In genomic region chr4:135151988-135152594, GRCm38 (mm10) we compare ENCODE assay signal across 7 mouse cellular contexts. TPM values are rescaled to one million over a fixed set of nuclear protein-coding genes. Genes with fewer than 3 reads are reported as not detected.
DNase-seq lines count a peak whose midpoint lies in the region; ATAC-seq lines count a peak whose summit lies in the region.

No protein-coding gene starts in this region.

- H3K4me1 ChIP-seq in heart, embryonic 12.5 days (replicated peaks) = peaks cover 21% of the 10 kb centered on the region; the same call in 1 of the 2 replicates
- peaks cover 46% of the 10 kb centered on the region for H3K4me1 ChIP-seq in limb, embryonic 11.5 days (ENCODE audit: control insufficient read depth, insufficient read depth, low read length)
- peaks cover 4% of the 10 kb centered on the region; the same call in 1 of the 2 replicates for H3K4me1 ChIP-seq in midbrain, embryonic 16.5 days (ENCODE audit: control insufficient read depth, insufficient read depth, low read length)

- peak; percentile 27 to 33 for DNase-seq in CD8-positive naive resting alpha-beta T cell, adult 2 months (ENCODE audit: low read depth in 2 of 2, low spot score in 2 of 2)
- DNase-seq in T-cell, adult 2 months (ENCODE audit: low spot score) = peak; percentile 51
- DNase-seq in limb, embryonic 11.5 days (ENCODE audit: low spot score) = no peak
- peak; percentile 84 for DNase-seq in thymus, postnatal 4 days
- DNase-seq in urinary bladder, postnatal 14 days (ENCODE audit: low spot score) = no peak

- H3K36me3 ChIP-seq in heart, embryonic 12.5 days = no peaks in the 10 kb centered on the region
- H3K36me3 ChIP-seq in limb, embryonic 11.5 days (ENCODE audit: control insufficient read depth, insufficient read depth, low read length) = no peaks in the 10 kb centered on the region
- no peaks in the 10 kb centered on the region for H3K36me3 ChIP-seq in midbrain, embryonic 16.5 days (ENCODE audit: control insufficient read depth, insufficient read depth, low read length)

- 2% methylated on average over 47 of the region's 63 CpGs for WGBS in heart, embryonic 12.5 days
- under 1% methylated on average over 54 of the region's 63 CpGs for WGBS in limb, embryonic 11.5 days
- WGBS in midbrain, embryonic 16.5 days = under 1% methylated on average over 51 of the region's 63 CpGs

- no peak overlapping the region for H3K27ac ChIP-seq in heart, embryonic 12.5 days (ENCODE audit: poor library complexity, severe bottlenecking)
- H3K27ac ChIP-seq in limb, embryonic 11.5 days (replicated peaks; ENCODE audit: low read depth, low read length) = no peak overlapping the region
- H3K27ac ChIP-seq in midbrain, embryonic 16.5 days (ENCODE audit: low read length) = no peak overlapping the region

- peak overlapping the region; percentile 67 for H3K4me2 ChIP-seq in heart, embryonic 12.5 days
- H3K4me2 ChIP-seq in limb, embryonic 11.5 days (ENCODE audit: low read depth, severe bottlenecking) = peak overlapping the region; percentile 55
- peak overlapping the region; percentile 20; the same call in 1 of the 2 replicates for H3K4me2 ChIP-seq in midbrain, embryonic 16.5 days (ENCODE audit: low read length)

- H3K4me3 ChIP-seq in heart, embryonic 12.5 days = peak overlapping the region; percentile 53
- peak overlapping the region; percentile 29 for H3K4me3 ChIP-seq in limb, embryonic 11.5 days (ENCODE audit: low read depth, low read length)
- H3K4me3 ChIP-seq in midbrain, embryonic 16.5 days (ENCODE audit: low read depth, low read length) = peak overlapping the region; percentile 16

- H3K27me3 ChIP-seq in heart, embryonic 12.5 days (replicated peaks) = peaks cover 100% of the 10 kb centered on the region
- H3K27me3 ChIP-seq in limb, embryonic 11.5 days (ENCODE audit: control insufficient read depth, insufficient read depth, low read length) = peaks cover 98% of the 10 kb centered on the region
- H3K27me3 ChIP-seq in midbrain, embryonic 16.5 days (ENCODE audit: control insufficient read depth, insufficient read depth, low read depth, low read length) = peaks cover 72% of the 10 kb centered on the region

- no peaks in the 10 kb centered on the region for H3K9me3 ChIP-seq in heart, embryonic 12.5 days (replicated peaks)
- H3K9me3 ChIP-seq in limb, embryonic 11.5 days (ENCODE audit: control insufficient read depth, low read length) = no peaks in the 10 kb centered on the region
- H3K9me3 ChIP-seq in midbrain, embryonic 16.5 days (replicated peaks; ENCODE audit: control insufficient read depth, low read length, poor library complexity, severe bottlenecking) = no peaks in the 10 kb centered on the region

- peak overlapping the region; percentile 51 for H3K9ac ChIP-seq in heart, embryonic 12.5 days
- H3K9ac ChIP-seq in limb, embryonic 11.5 days (ENCODE audit: low read length) = 0 out of 2 replicates have a peak overlapping the region, but pooled peaks have one; percentile 40
- no peak overlapping the region for H3K9ac ChIP-seq in midbrain, embryonic 16.5 days (ENCODE audit: low read depth, low read length)

- ATAC-seq in heart, embryonic 12.5 days (ENCODE audit: insufficient number of reproducible peaks, low FRiP score) = peak; percentile 26; the same call in 1 of the 2 replicates
- ATAC-seq in limb, embryonic 11.5 days (ENCODE audit: insufficient number of reproducible peaks, low FRiP score, low TSS enrichment, low read depth) = no peak
- ATAC-seq in midbrain, embryonic 16.5 days = no peak

RNA-seq across cellular contexts. Expression of gene Runx3, which starts 31.6 kb away (rescaled TPM):
- polyA plus RNA-seq in heart, embryonic 12.5 days (2016; fragmentation: Nextera tagmentation; extraction: Ambion mirVana) = 0.04 and 0.06 TPM in 2 replicates
- 0.57 and 0.61 TPM in 2 replicates for polyA plus RNA-seq in limb, embryonic 11.5 days (2014; fragmentation: Nextera tagmentation; extraction: Ambion mirVana)
- polyA plus RNA-seq in midbrain, embryonic 16.5 days (2015; fragmentation: Nextera tagmentation; extraction: Ambion mirVana) = not detected in 2 replicates

Comparison
In these comparisons a context has a peak if more than half of its experiments do, and no peak if none do; other contexts are left out.
1. DNase-seq: peak in CD8-positive naive resting alpha-beta T cell, adult 2 months (2 of 2), T-cell, adult 2 months (single experiment) and thymus, postnatal 4 days (single experiment); none in limb, embryonic 11.5 days (single experiment) and urinary bladder, postnatal 14 days (single experiment).
2. Peak in every context shown above with its lines, with median percentiles within 50 percentile points of each other: H3K4me2 ChIP-seq and H3K4me3 ChIP-seq.